Mouse (Mus musculus) spleen, adult 2 months (tissue): Measurements from ENCODE around the gene Eif4g1. TPM values are rescaled to one million over a fixed set of nuclear protein-coding genes. Genes with fewer than 3 reads are reported as not detected.
"Not testable (repeated sequence)": the region's sequence is repeated elsewhere in the genome, so short reads cannot be mapped to it uniquely, and the experiment has no call there.

Experiments
- DNase-seq, 2 experiments: peaks; one replicate each; pipeline versions ENCODE4 v3.0.0 to v3.0.0-alpha.2; 2012 to 2021; ENCODE audit warnings: low spot score in 2 of 2, low read depth in 1 of 2
- H3K27ac ChIP-seq: fragments of 200-500 bp; 2 replicates; pipeline ENCODE4 v1.5.1; 2012; ENCODE audit warnings: low read length, inconsistent platforms; ENCODE audit not compliant: insufficient read depth
- H3K27me3 ChIP-seq: fragments of 200-500 bp; 2 replicates; pipeline ENCODE4 v1.6.1; 2012; ENCODE audit warnings: mild to moderate bottlenecking, moderate library complexity, low read length, inconsistent platforms; ENCODE audit not compliant: control insufficient read depth, insufficient read depth
- H3K36me3 ChIP-seq: fragments of 200-500 bp; 2 replicates; pipeline ENCODE4 v1.6.1; 2012; ENCODE audit warnings: mild to moderate bottlenecking, low read length, inconsistent platforms; ENCODE audit not compliant: control insufficient read depth, insufficient read depth
- H3K4me1 ChIP-seq: fragments of 200-500 bp; 2 replicates; pipeline ENCODE4 v1.6.1; 2011; ENCODE audit warnings: inconsistent platforms; ENCODE audit not compliant: control insufficient read depth, insufficient read depth, insufficient read length
- H3K4me3 ChIP-seq: fragments of 200-500 bp; 2 replicates; pipeline ENCODE4 v1.5.1; 2011; ENCODE audit warnings: mild to moderate bottlenecking, inconsistent platforms; ENCODE audit not compliant: insufficient read depth, insufficient read length; ENCODE audit errors: extremely low read depth
- CTCF ChIP-seq: fragments of 200-500 bp; IDR thresholded peaks from 2 replicates; pipeline ENCODE4 v1.5.1; 2011; ENCODE audit warnings: mild to moderate bottlenecking, inconsistent platforms; ENCODE audit not compliant: insufficient read depth, insufficient read length, insufficient replicate concordance; ENCODE audit errors: extremely low read depth
- POLR2A ChIP-seq: fragments of 200-500 bp; IDR thresholded peaks from 2 replicates; pipeline ENCODE4 v1.6.1; 2011; ENCODE audit warnings: low read depth, low read length, inconsistent platforms
- WGBS: fragments of 180-500 bp; shearing (Covaris S2); methylation state at CpG from one replicate; pipeline ENCODE4 v1.1.7; 2018; 5-methylcytosine and 5-hydroxymethylcytosine counted together
- polyA plus RNA-seq: library from polyadenylated mRNA; depleted of rRNA; stranded (reverse); fragments of >200 nt; gene quantifications from 2 replicates; pipeline ENCODE4 v1.2.3, GENCODE M21; 2012; rRNA removed

Gene Eif4g1
- 257 and 351 TPM in 2 replicates for polyA plus RNA-seq

GRCm38 (mm10) chr16:20668013-20668412 lies at the start of gene Eif4g1:
Gene Eif4g1, plus strand, starts transcription at chr16:20668313.
- DNase-seq, H3K36me3 ChIP-seq, H3K4me3 ChIP-seq, H3K27ac ChIP-seq, H3K27me3 ChIP-seq, H3K4me1 ChIP-seq: not testable (repeated sequence)
- WGBS = 94% methylated on average over 5 of the region's 6 CpGs

DNA sequence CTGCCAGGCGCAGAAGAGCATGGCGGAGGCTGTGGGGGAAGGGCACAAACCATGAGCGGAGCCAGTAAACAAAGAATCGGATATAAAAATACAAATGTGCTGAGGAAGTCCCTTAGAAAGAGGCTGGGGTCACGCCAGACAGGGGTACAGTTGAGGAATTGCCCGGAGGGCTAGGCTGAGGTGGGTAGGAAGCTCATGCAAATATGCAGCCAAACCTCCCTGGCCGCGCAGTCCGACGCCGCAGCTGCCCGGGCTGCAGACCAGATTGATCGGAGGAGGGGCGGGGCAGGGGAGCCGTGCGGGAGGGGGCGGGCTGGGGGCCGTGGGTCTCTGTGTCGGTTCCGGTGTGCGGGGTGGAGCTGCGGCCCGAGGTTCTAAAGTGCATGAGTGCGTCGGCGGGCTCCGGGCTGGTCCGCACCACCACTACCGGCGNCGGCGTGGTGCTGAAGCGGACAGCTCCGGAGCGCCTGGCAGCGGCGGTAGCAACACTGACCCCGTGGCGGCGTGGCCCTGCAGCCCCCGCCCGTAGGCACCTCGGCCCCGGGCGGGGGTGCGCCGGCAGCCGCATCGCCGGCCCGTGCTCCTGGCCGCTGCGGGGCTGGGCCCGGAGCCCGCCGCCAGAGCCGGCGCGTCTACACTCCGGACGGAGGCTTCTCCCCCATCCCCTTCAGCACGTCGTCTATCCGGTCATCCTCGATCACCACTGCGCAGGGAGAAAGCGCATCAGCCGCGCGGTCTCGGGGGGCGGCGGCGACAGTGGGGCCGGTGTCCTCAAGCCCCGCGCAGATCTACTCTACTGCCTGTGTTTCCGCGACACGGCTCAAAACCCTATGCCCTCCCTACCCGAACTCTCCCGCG lies 48.3 kb upstream of the Eif4g1 start:
- TF ChIP-seq POLR2A = no peak
- H3K27ac ChIP-seq = no peak overlapping the region
- peak overlapping the region; percentile 27; the same call in 1 of the 2 replicates for H3K4me3 ChIP-seq
- DNase-seq = no peak
- peaks cover 8% of the 10 kb centered on the region for H3K4me1 ChIP-seq
- H3K36me3 ChIP-seq = no peaks in the 10 kb centered on the region; the same call in 1 of the 2 replicates
- peaks cover 22% of the 10 kb centered on the region for H3K27me3 ChIP-seq
- 6% methylated on average over 82 of the region's 83 CpGs for WGBS

DNA sequence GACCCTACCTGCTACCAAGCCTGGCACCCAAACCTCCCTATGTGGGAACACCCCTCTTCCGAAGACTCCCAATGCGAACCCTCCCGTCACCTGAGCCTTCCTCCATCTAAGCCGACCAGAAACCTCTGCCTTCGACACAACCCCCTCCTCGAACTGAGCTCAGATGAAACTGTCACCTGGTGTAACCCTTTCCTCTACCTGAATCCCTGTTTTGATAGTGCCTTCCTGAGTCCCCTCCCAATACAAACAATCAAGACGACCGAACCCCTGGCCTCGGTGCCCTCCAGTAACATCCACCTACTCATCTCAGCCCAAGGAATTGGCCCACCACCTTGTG lies 47.7 kb upstream of the Eif4g1 start:
- peaks cover 22% of the 10 kb centered on the region for H3K27me3 ChIP-seq
- H3K4me1 ChIP-seq = peaks cover 8% of the 10 kb centered on the region
- no peak overlapping the region for H3K27ac ChIP-seq
- DNase-seq = no peak
- under 1% methylated on average over 9 of the region's 9 CpGs for WGBS
- H3K36me3 ChIP-seq = no peaks in the 10 kb centered on the region; the same call in 1 of the 2 replicates
- TF ChIP-seq CTCF (no peak), POLR2A (no peak)
- no peak overlapping the region; the same call in 1 of the 2 replicates for H3K4me3 ChIP-seq

- WGBS = 2% methylated on average over 32 of the region's 32 CpGs
- no peak for TF ChIP-seq POLR2A
- no peak for TF ChIP-seq CTCF
- Histone ChIP-seq H3K27ac (no peak overlapping the region), H3K4me1 (peaks cover 8% of the 10 kb centered on the region), H3K36me3 (no peaks in the 10 kb centered on the region; the same call in 1 of the 2 replicates), H3K27me3 (peaks cover 22% of the 10 kb centered on the region), H3K4me3 (peak overlapping the region; percentile 61)
- no peak for DNase-seq
Observed at GRCm38 (mm10) chr16:20620751-20621190, 47.3 kb upstream of the Eif4g1 start.

DNA sequence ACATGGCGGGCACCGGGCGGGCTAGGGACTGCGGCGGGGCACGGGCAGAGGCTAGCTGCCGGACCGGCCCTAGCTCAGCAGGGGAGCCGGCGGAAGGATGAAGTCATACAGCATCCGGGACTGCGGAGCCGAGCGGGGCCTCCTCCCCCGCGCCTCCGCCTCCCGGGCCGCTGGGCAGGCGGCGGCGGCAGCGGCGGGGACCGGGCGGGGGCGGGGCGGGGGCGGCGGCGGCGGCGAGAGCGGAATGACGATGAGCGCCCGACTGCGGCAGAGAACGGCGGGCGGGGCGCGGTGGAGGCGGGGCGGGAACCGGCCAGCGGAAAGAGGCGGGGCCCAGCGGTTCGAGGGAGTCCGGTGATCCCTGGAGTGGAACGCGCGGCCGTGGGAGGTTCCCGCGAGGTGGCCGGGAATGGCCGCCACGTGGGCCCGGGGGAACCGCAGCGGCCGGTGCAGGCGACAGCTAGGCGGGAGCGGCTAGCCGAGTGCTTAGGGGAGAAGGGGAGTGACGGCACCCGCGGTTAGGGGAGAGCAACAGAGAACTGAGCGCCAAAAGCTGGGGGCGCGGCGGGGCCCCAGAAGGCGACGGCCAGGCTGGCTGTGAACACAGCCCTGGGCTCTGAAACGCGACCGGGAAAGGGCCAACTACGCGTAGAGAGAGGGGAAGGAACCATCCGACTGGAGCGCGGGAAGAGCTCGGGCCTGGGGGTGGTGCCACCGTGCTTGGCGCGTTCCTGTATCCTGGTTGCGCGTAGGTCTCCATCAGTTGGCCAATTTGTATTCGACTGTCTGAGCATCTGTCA lies 46.7 kb upstream of the Eif4g1 start, which contains the start of gene Camk2n2:
Gene Camk2n2, minus strand, starts transcription at position 97 of the 800 bp plus-strand sequence.
- TF ChIP-seq POLR2A (no peak), CTCF (no peak)
- 2% methylated on average over 64 of the region's 92 CpGs for WGBS
- no peaks in the 10 kb centered on the region; the same call in 1 of the 2 replicates for H3K36me3 ChIP-seq
- no peak within 1 kb of the TSS for H3K27ac ChIP-seq
- peaks cover 22% of the 10 kb centered on the region for H3K27me3 ChIP-seq
- DNase-seq = peak in 1 of 2 experiments; percentile 45
- peak within 1 kb of the TSS; percentile 76 for H3K4me3 ChIP-seq
- H3K4me1 ChIP-seq = peaks cover 8% of the 10 kb centered on the region

DNA sequence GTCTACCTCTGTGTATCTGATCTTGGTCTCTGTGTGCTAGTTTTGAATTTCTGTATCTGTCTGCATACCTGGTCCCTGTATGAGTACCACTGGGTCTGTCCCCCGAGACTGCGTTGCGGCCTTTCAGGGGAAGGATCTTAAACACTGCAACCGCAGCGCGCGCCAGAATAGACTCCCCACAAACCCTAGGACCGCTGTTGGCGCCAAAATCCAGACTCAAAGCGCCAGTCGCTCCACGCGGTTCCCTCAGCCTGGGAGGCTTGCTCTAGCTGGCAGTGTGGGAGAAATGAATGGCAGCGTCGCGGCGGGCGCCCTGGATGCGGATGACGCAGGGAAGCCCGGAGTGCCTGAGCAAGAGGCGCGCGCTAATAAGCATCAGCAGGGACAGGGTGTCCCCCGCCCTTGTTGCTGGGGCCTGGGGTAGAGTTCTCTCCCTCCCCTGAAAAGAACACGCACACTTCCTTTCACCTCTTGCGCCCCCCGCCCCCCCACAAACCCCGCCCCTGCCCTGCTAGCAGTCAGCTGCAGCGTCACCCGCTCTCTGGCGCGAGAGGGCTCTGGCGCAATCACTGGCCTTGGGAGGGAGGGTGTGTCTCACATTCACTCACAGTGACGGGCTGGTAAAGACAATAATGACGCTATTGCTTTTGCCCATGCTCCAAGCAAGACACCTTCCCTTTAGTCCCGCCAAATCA lies 46.0 kb upstream of the Eif4g1 start:
- DNase-seq = no peak
- under 1% methylated on average over 34 of the region's 37 CpGs for WGBS
- H3K4me1 ChIP-seq = peaks cover 8% of the 10 kb centered on the region
- peak overlapping the region; percentile 76 for H3K4me3 ChIP-seq
- no peaks in the 10 kb centered on the region; the same call in 1 of the 2 replicates for H3K36me3 ChIP-seq
- no peak overlapping the region for H3K27ac ChIP-seq
- H3K27me3 ChIP-seq = peaks cover 22% of the 10 kb centered on the region
- no peak for TF ChIP-seq POLR2A
- no peak for TF ChIP-seq CTCF
